Mouse (Mus musculus): Measurements from ENCODE around the gene Gm20388. TPM values are rescaled to one million over a fixed set of nuclear protein-coding genes. Genes with fewer than 3 reads are reported as not detected.

Gene Gm20388
- polyA plus RNA-seq, 2 experiments: 8.5 TPM; not detected in 1

GRCm38 (mm10) chr8:121995112-121995511 is 2084.5 kb downstream of the Gm20388 start:
- Histone ChIP-seq H3K4me1 (replicated peaks; ENCODE audit: control insufficient read depth in 2 of 2, insufficient read depth in 2 of 2, low read length in 1 of 2) (no peaks in the 10 kb centered on the region), H3K4me2 (ENCODE audit: low read depth) (no peak overlapping the region), H3K27me3 (ENCODE audit: control insufficient read depth, insufficient read depth, low read length) (no peaks in the 10 kb centered on the region), H3K9ac (replicated peaks) (no peak overlapping the region), H3K9me3 (ENCODE audit: control insufficient read depth, low read length) (no peaks in the 10 kb centered on the region), H3K4me3 (ENCODE audit: insufficient read depth in 1 of 2, low read depth in 2 of 2, low read length in 2 of 2) (no peak overlapping the region), H3K27ac (no peak overlapping the region), H3K36me3 (replicated peaks; ENCODE audit: control insufficient read depth, insufficient read depth, low read depth) (peaks cover 24% of the 10 kb centered on the region)
- DNase-seq (ENCODE audit: low read depth in 3 of 3, low spot score in 3 of 3) (no peak), ATAC-seq (ENCODE audit: insufficient read depth) (no peak)
- TF ChIP-seq EP300 (IDR thresholded peaks at IDR 0.05; ENCODE audit: low read depth) (no peak), CTCF (IDR thresholded peaks at IDR 0.05; ENCODE audit: low read depth) (no peak)
- WGBS (ENCODE audit: insufficient replicate concordance): 80% methylated on average over 4 of the region's 4 CpGs

- 0 out of 2 replicates have a peak, but pooled peaks have one; percentile 31 for ATAC-seq (ENCODE audit: insufficient read depth)
- no peaks in the 10 kb centered on the region for H3K27me3 ChIP-seq (ENCODE audit: control insufficient read depth, insufficient read depth, low read length)
- no peak overlapping the region for H3K9ac ChIP-seq (replicated peaks)
- peak in 2 of 3 experiments; percentile 9 to 11 for DNase-seq (ENCODE audit: low read depth in 3 of 3, low spot score in 3 of 3)
- H3K4me1 ChIP-seq (replicated peaks; ENCODE audit: control insufficient read depth in 2 of 2, insufficient read depth in 2 of 2, low read length in 1 of 2): no peaks in the 10 kb centered on the region
- TF ChIP-seq EP300 (IDR thresholded peaks at IDR 0.05; ENCODE audit: low read depth) (no peak), CTCF (IDR thresholded peaks at IDR 0.05; ENCODE audit: low read depth) (no peak)
- 72% methylated on average over 3 of the region's 3 CpGs for WGBS (ENCODE audit: insufficient replicate concordance)
- no peaks in the 10 kb centered on the region for H3K9me3 ChIP-seq (ENCODE audit: control insufficient read depth, low read length)
- H3K4me2 ChIP-seq (ENCODE audit: low read depth): no peak overlapping the region
- no peak overlapping the region for H3K27ac ChIP-seq
- H3K36me3 ChIP-seq (replicated peaks; ENCODE audit: control insufficient read depth, insufficient read depth, low read depth): peaks cover 24% of the 10 kb centered on the region
- H3K4me3 ChIP-seq (ENCODE audit: insufficient read depth in 1 of 2, low read depth in 2 of 2, low read length in 2 of 2): no peak overlapping the region
Observed at GRCm38 (mm10) chr8:121995895-121996294, 2085.3 kb downstream of the Gm20388 start.

- H3K27me3 ChIP-seq (ENCODE audit: control insufficient read depth, insufficient read depth, low read length): no peaks in the 10 kb centered on the region
- no peak overlapping the region for H3K4me3 ChIP-seq (ENCODE audit: insufficient read depth in 1 of 2, low read depth in 2 of 2, low read length in 2 of 2)
- DNase-seq (ENCODE audit: low read depth in 3 of 3, low spot score in 3 of 3) (no peak), ATAC-seq (ENCODE audit: insufficient read depth) (no peak)
- no peaks in the 10 kb centered on the region for H3K9me3 ChIP-seq (ENCODE audit: control insufficient read depth, low read length)
- H3K4me2 ChIP-seq (ENCODE audit: low read depth): no peak overlapping the region
- 85% methylated on average over 4 of the region's 4 CpGs for WGBS (ENCODE audit: insufficient replicate concordance)
- no peak overlapping the region for H3K9ac ChIP-seq (replicated peaks)
- peaks cover 24% of the 10 kb centered on the region for H3K36me3 ChIP-seq (replicated peaks; ENCODE audit: control insufficient read depth, insufficient read depth, low read depth)
- no peak overlapping the region for H3K27ac ChIP-seq
- H3K4me1 ChIP-seq (replicated peaks; ENCODE audit: control insufficient read depth in 2 of 2, insufficient read depth in 2 of 2, low read length in 1 of 2): no peaks in the 10 kb centered on the region
- TF ChIP-seq EP300 (IDR thresholded peaks at IDR 0.05; ENCODE audit: low read depth) (no peak), CTCF (IDR thresholded peaks at IDR 0.05; ENCODE audit: low read depth) (no peak)
Observed at GRCm38 (mm10) chr8:121998631-121999030, 2088.0 kb downstream of the Gm20388 start.

- Histone ChIP-seq H3K36me3 (replicated peaks; ENCODE audit: control insufficient read depth, insufficient read depth, low read depth) (peaks cover 24% of the 10 kb centered on the region), H3K4me1 (replicated peaks; ENCODE audit: control insufficient read depth in 2 of 2, insufficient read depth in 2 of 2, low read length in 1 of 2) (no peaks in the 10 kb centered on the region), H3K9me3 (ENCODE audit: control insufficient read depth, low read length) (no peaks in the 10 kb centered on the region), H3K9ac (replicated peaks) (no peak overlapping the region), H3K4me2 (ENCODE audit: low read depth) (no peak overlapping the region), H3K27me3 (ENCODE audit: control insufficient read depth, insufficient read depth, low read length) (no peaks in the 10 kb centered on the region), H3K27ac (no peak overlapping the region), H3K4me3 (ENCODE audit: insufficient read depth in 1 of 2, low read depth in 2 of 2, low read length in 2 of 2) (no peak overlapping the region)
- WGBS (ENCODE audit: insufficient replicate concordance): 78% methylated on average over 5 of the region's 5 CpGs
- ATAC-seq (ENCODE audit: insufficient read depth) (no peak), DNase-seq (ENCODE audit: low read depth in 3 of 3, low spot score in 3 of 3) (no peak)
- TF ChIP-seq EP300 (IDR thresholded peaks at IDR 0.05; ENCODE audit: low read depth): no peak
- no peak for TF ChIP-seq CTCF (IDR thresholded peaks at IDR 0.05; ENCODE audit: low read depth)
Observed at GRCm38 (mm10) chr8:121999211-121999610, 2088.6 kb downstream of the Gm20388 start.

- 85% methylated on average over 15 of the region's 15 CpGs for WGBS (ENCODE audit: insufficient replicate concordance)
Observed at GRCm38 (mm10) chr8:122001339-122002115, 2090.9 kb downstream of the Gm20388 start.

More at GRCm38 (mm10) chr8:122001339-122002115, 2090.9 kb downstream of the Gm20388 start:
- no peaks in the 10 kb centered on the region for H3K4me1 ChIP-seq (replicated peaks; ENCODE audit: control insufficient read depth in 2 of 2, insufficient read depth in 2 of 2, low read length in 1 of 2)
- no peak overlapping the region for H3K27ac ChIP-seq
- H3K4me3 ChIP-seq (ENCODE audit: insufficient read depth in 1 of 2, low read depth in 2 of 2, low read length in 2 of 2): no peak overlapping the region
- no peak overlapping the region for H3K9ac ChIP-seq (replicated peaks)
- no peaks in the 10 kb centered on the region for H3K27me3 ChIP-seq (ENCODE audit: control insufficient read depth, insufficient read depth, low read length)
- no peak overlapping the region for H3K4me2 ChIP-seq (ENCODE audit: low read depth)
- TF ChIP-seq EP300 (IDR thresholded peaks at IDR 0.05; ENCODE audit: low read depth) (no peak), CTCF (IDR thresholded peaks at IDR 0.05; ENCODE audit: low read depth) (no peak)
- peaks cover 28% of the 10 kb centered on the region for H3K36me3 ChIP-seq (replicated peaks; ENCODE audit: control insufficient read depth, insufficient read depth, low read depth)
- no peaks in the 10 kb centered on the region for H3K9me3 ChIP-seq (ENCODE audit: control insufficient read depth, low read length)
- ATAC-seq (ENCODE audit: insufficient read depth) (no peak), DNase-seq (ENCODE audit: low read depth in 3 of 3, low spot score in 3 of 3) (no peak)

Data from liver, embryonic 14.5 days (tissue).